Mouse (Mus musculus) olfactory bulb, adult 2 months (tissue): ENCODE results near the gene Jak2. TPM values are rescaled to one million over a fixed set of nuclear protein-coding genes. Genes with fewer than 3 reads are reported as not detected.

Source experiments
- H3K27ac ChIP-seq: fragments of 200-500 bp; 2 replicates; pipeline ENCODE4 v1.5.1; 2012; ENCODE audit warnings: low read depth, low read length; ENCODE audit not compliant: insufficient read depth
- H3K4me1 ChIP-seq: fragments of 200-500 bp; 2 replicates; pipeline ENCODE4 v1.6.1; 2012; ENCODE audit warnings: low read length; ENCODE audit not compliant: control insufficient read depth, insufficient read depth
- H3K4me3 ChIP-seq: fragments of 200-500 bp; 2 replicates; pipeline ENCODE4 v1.5.1; 2012; ENCODE audit warnings: mild to moderate bottlenecking, low read depth, low read length, moderate library complexity; ENCODE audit not compliant: insufficient read depth
- CTCF ChIP-seq: fragments of 200-500 bp; IDR thresholded peaks from 2 replicates; pipeline ENCODE4 v1.5.1; 2012; ENCODE audit warnings: low read depth, mild to moderate bottlenecking, low read length, moderate library complexity; ENCODE audit not compliant: insufficient read depth
- POLR2A ChIP-seq: fragments of 200-500 bp; IDR thresholded peaks from 2 replicates; pipeline ENCODE4 v1.6.1; 2012; ENCODE audit warnings: mild to moderate bottlenecking, low read depth, low read length, moderate library complexity; ENCODE audit not compliant: insufficient read depth
- WGBS: fragments of 180-500 bp; shearing (Covaris S2); methylation state at CpG from one replicate; pipeline ENCODE4 v1.1.7; 2018; 5-methylcytosine and 5-hydroxymethylcytosine counted together
- polyA plus RNA-seq: library from polyadenylated mRNA; stranded (reverse); fragments of >200 nt; gene quantifications from 2 replicates; pipeline ENCODE4 v1.2.4, GENCODE M21; 2012; ENCODE audit warnings: low replicate concordance; ENCODE audit not compliant: missing spikeins, insufficient read depth, insufficient read length

Gene Jak2
- polyA plus RNA-seq = not detected in 2 replicates

DNA sequence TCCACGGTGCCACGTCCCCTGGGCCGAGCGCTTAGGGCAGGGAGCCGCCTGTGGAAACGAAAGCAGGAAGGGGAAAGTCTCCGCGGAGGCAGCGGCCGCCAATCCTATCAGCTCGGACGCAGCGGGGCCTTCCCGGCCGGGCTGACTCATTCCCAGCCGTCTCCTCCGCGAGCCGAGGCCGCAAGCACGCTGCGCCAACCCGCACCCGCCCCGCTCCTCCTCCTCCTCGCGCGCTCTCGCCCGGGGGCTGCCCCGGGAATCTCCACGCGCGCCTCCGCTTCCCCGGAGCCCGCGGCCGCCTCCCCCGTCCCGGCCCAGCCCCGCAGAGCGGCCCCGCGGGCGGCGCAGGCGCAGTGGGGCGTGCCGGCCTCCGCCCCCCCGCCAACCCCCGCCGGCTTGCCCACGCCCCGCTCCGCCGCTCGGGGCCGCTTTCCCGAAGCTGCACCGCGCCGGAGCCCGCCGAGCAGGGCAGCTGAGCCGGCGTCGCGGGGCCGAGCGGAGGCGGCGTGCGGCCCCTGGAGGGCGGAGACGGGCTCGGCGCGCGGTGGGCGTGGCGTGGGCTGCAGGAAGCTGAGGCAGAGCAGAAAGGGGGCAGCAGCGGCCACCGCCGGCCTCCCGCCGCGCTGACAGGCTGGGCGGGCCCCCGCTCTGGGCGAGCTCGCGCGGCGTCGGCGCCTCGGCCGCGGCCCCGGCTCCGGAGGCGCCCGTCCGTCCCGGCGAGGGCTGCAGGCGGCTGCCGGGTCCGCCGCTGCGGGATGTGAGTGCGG lies at the start of gene Jak2:
Gene Jak2 (plus strand): TSS at position 638 of the 767 bp plus-strand sequence.
- no peak; the same call in none of the 2 replicates for TF ChIP-seq POLR2A
- TF ChIP-seq CTCF = no peak
- Histone ChIP-seq H3K4me1 (peaks cover 3% of the 10 kb centered on the region; the same call in 1 of the 2 replicates), H3K4me3 (peak within 1 kb of the TSS; percentile 74), H3K27ac (peak within 1 kb of the TSS; percentile 98)
- WGBS = 6% methylated on average over 112 of the region's 114 CpGs

DNA sequence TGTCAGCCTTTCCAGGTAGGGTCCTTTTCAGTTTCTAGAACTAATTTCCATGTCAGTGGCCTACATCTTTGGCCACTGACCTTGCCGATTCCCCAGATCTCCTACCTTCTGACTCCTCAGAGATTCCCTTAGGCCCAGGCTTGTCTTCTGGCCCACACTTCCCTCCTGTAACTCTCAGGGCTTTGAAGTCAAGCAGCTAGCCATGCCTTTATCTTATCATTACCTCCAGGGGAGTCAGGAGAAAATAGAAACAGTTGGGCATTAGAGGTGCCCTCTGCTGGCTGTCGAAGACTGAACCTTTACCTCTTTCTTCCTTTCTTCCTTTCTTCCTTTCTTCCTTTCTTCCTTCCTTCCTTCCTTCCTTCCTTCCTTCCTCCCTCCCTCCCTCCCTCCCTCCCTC lies 48.3 kb upstream of the Jak2 start:
- Histone ChIP-seq H3K27ac (no peak overlapping the region), H3K4me1 (no peaks in the 10 kb centered on the region), H3K4me3 (no peak overlapping the region)
- no peak for TF ChIP-seq POLR2A
- TF ChIP-seq CTCF = no peak
- 72% methylated on average over 2 of the region's 2 CpGs for WGBS

DNA sequence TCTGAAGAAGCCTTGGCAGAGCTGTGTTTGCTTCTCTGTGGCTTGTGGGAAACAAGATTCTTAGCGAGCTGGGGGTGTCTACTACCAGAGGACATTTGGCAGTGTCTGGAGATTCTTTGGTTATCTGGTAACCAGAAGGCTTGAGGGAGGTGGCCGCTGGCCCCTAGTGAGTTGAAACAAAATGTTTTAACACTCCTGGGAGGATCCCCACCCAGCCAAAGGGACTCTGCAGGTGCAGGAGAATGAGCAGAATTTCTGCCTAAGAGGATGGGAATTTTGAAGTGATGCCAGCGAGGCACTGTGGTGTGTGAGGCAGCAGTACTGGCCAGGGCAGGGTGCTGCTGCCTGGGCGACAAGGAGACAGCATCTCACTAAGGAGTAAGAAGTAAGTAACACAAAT lies 47.0 kb upstream of the Jak2 start:
- no peak overlapping the region for H3K27ac ChIP-seq
- 80% methylated on average over 4 of the region's 4 CpGs for WGBS
- no peak overlapping the region for H3K4me3 ChIP-seq
- TF ChIP-seq POLR2A (no peak), CTCF (no peak)
- H3K4me1 ChIP-seq = no peaks in the 10 kb centered on the region

DNA sequence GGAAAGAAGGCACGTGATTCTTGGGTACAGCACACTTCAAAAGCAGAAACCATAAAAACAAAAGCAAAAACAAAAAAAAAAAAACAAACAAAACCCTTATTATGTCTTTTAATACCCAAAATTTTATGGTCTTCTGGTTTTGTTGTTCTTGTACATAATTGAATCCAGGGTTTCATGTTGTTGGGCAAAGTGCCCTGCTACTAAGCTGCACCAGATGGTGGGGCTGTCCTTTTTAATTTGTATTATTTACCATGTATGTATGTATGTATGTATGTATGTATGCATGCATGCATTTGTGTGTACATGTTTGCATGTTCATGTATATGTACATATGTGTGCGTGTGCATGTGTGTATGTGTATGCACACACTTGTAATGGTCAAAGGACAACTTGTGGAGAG lies 46.4 kb upstream of the Jak2 start:
- WGBS = 88% methylated on average over 2 of the region's 2 CpGs
- no peaks in the 10 kb centered on the region for H3K4me1 ChIP-seq
- H3K4me3 ChIP-seq = no peak overlapping the region
- no peak overlapping the region for H3K27ac ChIP-seq
- TF ChIP-seq POLR2A = no peak
- TF ChIP-seq CTCF = no peak

DNA sequence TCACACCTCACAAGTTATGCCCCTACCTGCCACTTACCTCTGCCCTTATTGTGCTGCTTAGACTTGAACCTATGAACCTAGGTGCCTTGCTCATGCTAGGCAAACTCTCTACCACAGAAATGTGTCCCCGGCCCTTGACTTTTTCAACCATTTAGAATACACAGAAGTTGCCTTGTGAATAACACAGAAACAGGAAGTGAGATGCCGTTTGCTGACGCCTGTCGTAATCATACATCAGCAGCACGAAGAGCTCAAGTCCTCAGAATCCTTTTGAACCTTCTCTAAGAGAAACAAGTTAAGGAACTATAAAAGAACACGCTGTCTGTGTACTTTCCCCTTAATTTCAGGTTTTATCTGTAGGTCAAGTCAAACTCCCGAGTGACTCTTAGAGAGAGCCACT lies 41.7 kb upstream of the Jak2 start:
- WGBS = 94% methylated on average over 7 of the region's 7 CpGs
- no peaks in the 10 kb centered on the region for H3K4me1 ChIP-seq
- no peak for TF ChIP-seq CTCF
- no peak overlapping the region for H3K27ac ChIP-seq
- no peak overlapping the region for H3K4me3 ChIP-seq

DNA sequence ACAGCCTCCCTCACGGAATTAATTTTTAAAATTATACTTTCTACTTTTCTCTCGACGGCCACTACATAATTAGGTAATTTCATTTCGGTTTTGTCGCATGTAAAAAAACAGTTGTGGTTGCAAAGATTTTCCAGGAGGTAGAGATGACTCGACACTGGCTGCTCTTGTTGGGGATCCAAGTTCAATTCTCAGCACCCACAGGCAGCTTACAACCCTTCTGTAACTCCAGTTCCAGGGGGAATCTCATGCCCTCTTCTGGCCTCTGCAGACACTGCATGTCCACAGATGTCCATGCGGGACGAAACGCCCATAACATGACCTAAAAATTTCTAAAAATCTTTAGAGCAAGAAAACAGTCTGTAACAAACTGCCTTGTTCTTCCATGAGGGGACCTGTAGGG lies 41.3 kb upstream of the Jak2 start:
- WGBS = 94% methylated on average over 9 of the region's 9 CpGs
- H3K4me3 ChIP-seq = no peak overlapping the region
- TF ChIP-seq CTCF (no peak), POLR2A (no peak)
- H3K4me1 ChIP-seq = no peaks in the 10 kb centered on the region
- no peak overlapping the region for H3K27ac ChIP-seq

DNA sequence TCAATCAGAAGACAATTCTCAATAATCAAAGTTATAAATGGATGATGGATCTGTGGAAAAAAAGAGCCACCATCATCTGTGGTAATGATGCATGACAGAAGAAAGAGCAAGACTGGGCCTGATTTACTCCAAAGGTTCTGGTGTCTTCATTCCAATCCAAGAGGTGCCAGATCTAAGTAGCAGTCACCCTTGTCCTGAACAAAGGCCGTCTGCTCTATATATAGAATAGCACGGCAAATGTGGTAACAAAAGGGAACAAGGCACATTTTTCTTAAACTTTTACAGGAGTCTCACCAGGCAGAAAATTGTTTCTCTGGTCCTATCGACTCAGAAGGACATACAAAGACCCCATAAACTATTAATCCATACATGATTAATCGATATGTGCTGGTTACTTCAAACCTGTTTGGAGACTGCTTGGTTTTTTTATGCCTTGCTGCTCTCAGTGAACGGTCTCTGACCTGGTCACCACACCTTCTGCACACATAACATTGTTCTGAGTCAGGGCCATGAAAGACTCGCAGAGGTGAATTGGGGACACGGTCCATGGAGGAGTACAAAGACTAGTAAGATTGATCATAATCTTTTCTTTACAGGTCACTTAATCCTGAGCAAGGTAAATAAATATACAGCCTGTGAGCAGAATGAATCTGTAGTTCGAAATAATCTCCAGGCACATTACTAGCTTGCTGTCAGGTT lies 35.7 kb upstream of the Jak2 start:
- H3K4me1 ChIP-seq = no peaks in the 10 kb centered on the region
- H3K4me3 ChIP-seq = no peak overlapping the region
- TF ChIP-seq CTCF (no peak), POLR2A (no peak)
- H3K27ac ChIP-seq = no peak overlapping the region
- 73% methylated on average over 8 of the region's 8 CpGs for WGBS

DNA sequence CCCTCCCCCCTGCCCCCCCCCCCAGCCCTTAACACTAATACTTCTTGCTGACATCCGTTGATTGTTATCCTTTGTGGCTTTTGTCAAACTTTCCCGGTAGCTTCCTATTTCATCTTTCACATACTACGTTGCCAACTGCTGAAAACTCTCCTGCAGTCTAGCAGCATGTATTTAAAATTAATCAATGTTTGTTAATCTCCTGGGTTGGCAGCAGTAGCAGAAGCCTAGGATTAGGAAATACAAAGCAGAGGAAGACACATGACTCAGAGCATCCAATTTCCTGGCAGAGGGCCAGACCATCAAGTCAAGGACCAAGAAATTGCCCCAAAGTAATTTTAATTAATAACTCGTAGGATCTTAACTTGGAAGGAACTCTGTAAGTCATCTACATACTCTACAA lies 29.8 kb upstream of the Jak2 start:
- 49% methylated on average over 4 of the region's 4 CpGs for WGBS
- Histone ChIP-seq H3K4me3 (no peak overlapping the region), H3K27ac (no peak overlapping the region), H3K4me1 (no peaks in the 10 kb centered on the region)
- TF ChIP-seq CTCF (no peak), POLR2A (no peak)

DNA sequence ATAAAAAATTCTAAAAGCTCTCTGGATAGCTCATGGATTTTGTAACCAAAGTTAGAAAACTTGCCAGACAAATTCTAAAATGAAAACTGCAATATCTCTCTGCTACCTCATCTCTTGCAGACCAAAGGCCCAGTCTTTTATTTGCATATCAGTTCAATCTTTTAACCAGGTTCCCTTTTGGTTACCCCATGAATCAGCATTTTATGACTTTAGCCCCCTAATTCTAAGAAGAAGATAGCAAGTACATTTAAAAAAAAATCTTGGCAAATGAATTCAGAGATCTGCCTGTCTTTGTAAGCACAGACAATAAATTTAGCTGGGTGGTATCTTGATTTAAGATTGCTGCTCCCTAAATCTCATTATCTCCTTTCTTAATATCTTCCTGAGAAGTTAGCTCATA lies 26.7 kb upstream of the Jak2 start:
- Histone ChIP-seq H3K27ac (no peak overlapping the region), H3K4me1 (peaks cover 3% of the 10 kb centered on the region; the same call in 1 of the 2 replicates), H3K4me3 (no peak overlapping the region)
- TF ChIP-seq POLR2A = no peak
- no peak for TF ChIP-seq CTCF
